Mouse (Mus musculus): ENCODE measurements at regions not wholly inside any gene's neighbourhood (a gene's known extent, or its start where the extent isn't known, plus 50 kb on each side); places are given as distances from the start of the nearest gene placed in this dataset.

GRCm38 (mm10) chr1:189991089-189991488, 68.9 kb upstream of the Smyd2 start:
- no peak for DNase-seq (ENCODE audit: low spot score)

GRCm38 (mm10) chr1:189990046-189990622, 68.0 kb upstream of the Smyd2 start:
- DNase-seq (ENCODE audit: low spot score) = no peak

GRCm38 (mm10) chr1:189989376-189989775, 67.2 kb upstream of the Smyd2 start:
- DNase-seq (ENCODE audit: low spot score) = no peak

GRCm38 (mm10) chr1:189988864-189989263, 66.7 kb upstream of the Smyd2 start:
- no peak for DNase-seq (ENCODE audit: low spot score)

- DNase-seq (ENCODE audit: low spot score) = no peak
Measured at GRCm38 (mm10) chr1:189985516-189986205, 63.5 kb upstream of the Smyd2 start.

- DNase-seq (ENCODE audit: low spot score) = no peak
Measured at GRCm38 (mm10) chr1:189978244-189978643, 56.1 kb upstream of the Smyd2 start.

- DNase-seq (ENCODE audit: low spot score) = no peak
Measured at GRCm38 (mm10) chr1:189975660-189976059, 53.5 kb upstream of the Smyd2 start.

GRCm38 (mm10) chr1:189972790-189973406, 50.7 kb upstream of the Smyd2 start:
- DNase-seq (ENCODE audit: low spot score) = peak; percentile 74
